ENCODE assay signal across 19 mouse cellular contexts in genomic region chr2:163493976-163494375, GRCm38 (mm10). TPM values are rescaled to one million over a fixed set of nuclear protein-coding genes. Genes with fewer than 3 reads are reported as not detected.
DNase-seq lines count a peak whose midpoint lies in the region; ATAC-seq lines count a peak whose summit lies in the region.
"Had no signal": no experiment of that assay in that cellular context is flagged by ENCODE, and none has a peak within 500 bp of the region (broad histone marks: within the 10 kb centered on the region; RNA-seq: fewer than 3 reads in every experiment).

No protein-coding gene starts in this region.

- peak; percentile 15 for DNase-seq in adrenal gland, postnatal 25 days
- DNase-seq in adrenal gland, adult 8-10 months = no peak
- DNase-seq in urinary bladder, adult 2 months (ENCODE audit: low spot score) = peak; percentile 22
- DNase-seq in urinary bladder, postnatal 4 days (ENCODE audit: low spot score in 2 of 2) = no peak
- DNase-seq in lung, postnatal 10 days = peak; percentile 59
- peak; percentile 23 to 41 for DNase-seq in urinary bladder, postnatal 36 days (ENCODE audit: low spot score in 2 of 2)
- no peak for DNase-seq in right cerebral cortex, postnatal 36 days (ENCODE audit: low spot score in 2 of 2)
- DNase-seq: cerebellum, adult 2 months; heart, adult 18-20 months; heart, postnatal 14 days; liver, embryonic 13.5 days; right cerebral cortex, postnatal 14 days had no signal

- no peak for ATAC-seq in monocyte, adult 5-6 weeks (replicated peaks; ENCODE audit: insufficient number of reproducible peaks, low FRiP score, low TSS enrichment, poor library complexity, severe bottlenecking)
- ATAC-seq: Patski had no signal

RNA-seq across cellular contexts. Expression of gene R3hdml, which starts 1.9 kb away (rescaled TPM):
- total RNA-seq in adrenal gland, postnatal 25 days (2021) = not detected in 2 replicates
- not detected for total RNA-seq in adrenal gland, adult 8-10 months (2022)
- not detected in 2 replicates for polyA plus RNA-seq in urinary bladder, adult 2 months (2012; rRNA removed)
- not detected in 3 replicates for total RNA-seq in monocyte, adult 5-6 weeks (2017)
- total RNA-seq: heart, adult 18-20 months; heart, postnatal 14 days had no signal
- polyA plus RNA-seq: cerebellum, adult 2 months; forebrain, embryonic 10.5 days; liver, embryonic 13.5 days; midbrain, embryonic 10.5 days; Patski; testis, adult 2 months had no signal

RNA-seq across cellular contexts. Expression of gene Hnf4a, which starts 12.6 kb away (rescaled TPM):
- total RNA-seq in adrenal gland, postnatal 25 days (2021) = 2.4 TPM in 1 of 2 replicates, not detected in the other
- under 1 TPM in 2 of 4 experiments, not detected in 2; 0.06 to 0.16 TPM for total RNA-seq in adrenal gland, adult 8-10 months (2022)
- polyA plus RNA-seq in urinary bladder, adult 2 months (2012; rRNA removed) = 0.22 and 0.51 TPM in 2 replicates
- total RNA-seq in monocyte, adult 5-6 weeks (2017) = not detected in 3 replicates
- total RNA-seq: heart, adult 18-20 months; left cerebral cortex, postnatal 10 days had no signal
- polyA plus RNA-seq: forebrain, embryonic 10.5 days; neural tube, embryonic 14.5 days had no signal

RNA-seq across cellular contexts. Expression of gene Fitm2, which starts 21.5 kb away (rescaled TPM):
- total RNA-seq in adrenal gland, postnatal 25 days (2021) = 61.2 and 74.5 TPM in 2 replicates
- total RNA-seq in adrenal gland, adult 8-10 months (2022) = 100 to 1,000 TPM in 1 of 4 experiments, 10 to 100 TPM in 3; 81.0 to 128 (median 92.8) TPM
- 4.7 and 7.0 TPM in 2 replicates for polyA plus RNA-seq in urinary bladder, adult 2 months (2012; rRNA removed)
- total RNA-seq in monocyte, adult 5-6 weeks (2017) = 2.2 to 3.4 TPM (median 3.2 TPM) in 3 replicates

RNA-seq across cellular contexts. Expression of gene Gdap1l1, which starts 55.7 kb away (rescaled TPM):
- 2.8 and 3.7 TPM in 2 replicates for total RNA-seq in adrenal gland, postnatal 25 days (2021)
- 1 to 10 TPM; 4.7 to 5.8 (median 4.8) TPM for total RNA-seq in adrenal gland, adult 8-10 months (2022)
- polyA plus RNA-seq in urinary bladder, adult 2 months (2012; rRNA removed) = 0.30 and 0.44 TPM in 2 replicates
- total RNA-seq in monocyte, adult 5-6 weeks (2017) = not detected in 3 replicates
- total RNA-seq: heart, adult 18-20 months; heart, postnatal 14 days had no signal

Comparison
In these comparisons a context has a peak if more than half of its experiments do, and no peak if none do; other contexts are left out.
1. DNase-seq: peak in adrenal gland, postnatal 25 days (single experiment), urinary bladder, adult 2 months (single experiment), lung, postnatal 10 days (single experiment) and urinary bladder, postnatal 36 days (2 of 2); none in adrenal gland, adult 8-10 months (single experiment), urinary bladder, postnatal 4 days (0 of 2) and right cerebral cortex, postnatal 36 days (0 of 2).
2. RNA of gene Fitm2, which starts 21.5 kb away (total RNA-seq): 81.0 to 128 TPM in adrenal gland, adult 8-10 months and 61.2 to 74.5 TPM in adrenal gland, postnatal 25 days; 2.2 to 3.4 TPM in monocyte, adult 5-6 weeks; every median in the first group is over 10 times any median in the second.